Mouse (Mus musculus) large intestine, adult 2 months (tissue): ENCODE measurements at regions not wholly inside any gene's neighbourhood (a gene's known extent, or its start where the extent isn't known, plus 50 kb on each side); places are given as distances from the start of the nearest gene placed in this dataset.
A peak's percentile ranks its signal among the peaks of the same experiment; 100 is the strongest.

Experiments
- DNase-seq: peaks from one replicate; pipeline ENCODE4 v3.0.0-alpha.2; 2012; ENCODE audit warnings: low read depth, low spot score
- WGBS: fragments of 180-500 bp; shearing (Covaris S2); methylation state at CpG from one replicate; pipeline ENCODE4 v1.1.7; 2018; 5-methylcytosine and 5-hydroxymethylcytosine counted together

DNA sequence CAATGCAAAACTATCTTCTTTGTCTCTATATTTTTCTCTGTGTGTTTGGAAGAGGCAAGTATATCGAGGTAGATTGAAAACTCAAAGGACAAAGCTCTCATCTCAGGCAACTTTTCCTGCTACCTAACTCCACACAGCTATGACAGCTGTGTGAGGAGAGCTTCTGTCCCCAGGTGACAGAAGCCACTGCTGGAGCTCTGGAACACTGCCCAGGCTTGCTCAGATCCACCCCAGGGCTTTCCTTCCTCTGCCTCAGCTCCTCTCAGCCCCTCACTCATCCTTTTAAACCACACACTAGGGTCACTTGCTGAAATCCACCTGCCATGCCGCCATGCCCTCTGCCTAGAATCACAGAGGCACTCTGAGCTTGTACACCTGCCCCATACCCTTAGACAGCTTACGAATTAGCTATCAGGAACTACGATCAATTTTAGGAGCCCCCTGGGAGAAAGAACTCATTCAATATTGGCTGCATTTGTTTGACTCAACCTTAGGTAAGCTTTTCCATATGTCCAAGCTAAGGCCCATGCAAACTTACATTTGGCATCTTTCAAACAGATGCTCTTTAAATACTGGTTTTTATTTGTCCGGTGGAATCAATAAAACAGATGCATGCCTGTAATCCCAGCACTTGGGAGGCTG is 196.9 kb upstream of the Hnrnpa3 start:
- DNase-seq: no peak
- WGBS: 84% methylated on average over 5 of the region's 5 CpGs

- 75% methylated on average over 9 of the region's 9 CpGs for WGBS
- no peak for DNase-seq
These were observed 196.0 kb upstream of the Hnrnpa3 start for GRCm38 (mm10) chr2:75463091-75463490.

GRCm38 (mm10) chr2:75464429-75464828 is 194.6 kb upstream of the Hnrnpa3 start:
- 39% methylated on average over 2 of the region's 2 CpGs for WGBS

GRCm38 (mm10) chr2:75468851-75469250 is 190.2 kb upstream of the Hnrnpa3 start:
- WGBS: 64% methylated on average over 8 of the region's 8 CpGs
- DNase-seq: no peak

More at GRCm38 (mm10) chr2:75464429-75464828, 194.6 kb upstream of the Hnrnpa3 start:
- DNase-seq: no peak

DNA sequence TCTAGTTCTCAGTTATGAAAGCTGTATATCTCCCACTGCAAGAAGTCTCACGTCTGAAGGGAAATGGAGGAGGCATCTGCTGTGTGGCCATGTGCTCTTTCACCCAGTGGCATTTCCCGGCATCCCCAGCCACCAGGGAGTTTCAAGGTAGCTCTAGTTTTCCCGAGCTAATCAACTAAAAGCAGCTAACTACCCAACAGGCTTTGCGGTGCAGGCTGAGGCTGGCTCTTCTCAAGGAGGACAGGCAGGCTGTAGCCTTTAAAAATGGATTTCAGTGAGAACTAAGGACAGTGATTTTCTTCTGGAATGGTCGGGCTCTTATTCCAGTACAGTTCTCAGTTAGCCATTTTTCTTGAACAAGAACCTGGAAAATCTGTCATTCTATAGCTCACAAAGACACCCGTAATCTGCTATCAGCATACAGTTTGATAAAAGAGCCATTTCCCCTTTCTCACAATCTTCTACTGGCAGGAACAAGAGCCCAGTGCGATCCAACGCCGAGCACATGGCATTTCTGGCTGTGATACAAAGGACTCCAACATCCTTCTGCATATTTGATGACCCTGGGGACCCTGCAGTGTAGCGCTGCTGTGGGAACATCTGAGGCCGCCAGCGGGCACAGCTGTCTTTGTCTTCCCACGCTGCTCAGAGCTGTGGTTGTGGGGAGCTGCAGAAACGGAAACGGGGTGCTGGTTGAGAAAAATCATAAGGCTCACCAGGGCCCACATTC is 188.9 kb upstream of the Hnrnpa3 start:
- WGBS: 60% methylated on average over 15 of the region's 15 CpGs

GRCm38 (mm10) chr2:75470688-75471054 is 188.4 kb upstream of the Hnrnpa3 start:
- no peak for DNase-seq
- 68% methylated on average over 9 of the region's 9 CpGs for WGBS

More for the DNA sequence above, 188.9 kb upstream of the Hnrnpa3 start:
- no peak for DNase-seq

DNA sequence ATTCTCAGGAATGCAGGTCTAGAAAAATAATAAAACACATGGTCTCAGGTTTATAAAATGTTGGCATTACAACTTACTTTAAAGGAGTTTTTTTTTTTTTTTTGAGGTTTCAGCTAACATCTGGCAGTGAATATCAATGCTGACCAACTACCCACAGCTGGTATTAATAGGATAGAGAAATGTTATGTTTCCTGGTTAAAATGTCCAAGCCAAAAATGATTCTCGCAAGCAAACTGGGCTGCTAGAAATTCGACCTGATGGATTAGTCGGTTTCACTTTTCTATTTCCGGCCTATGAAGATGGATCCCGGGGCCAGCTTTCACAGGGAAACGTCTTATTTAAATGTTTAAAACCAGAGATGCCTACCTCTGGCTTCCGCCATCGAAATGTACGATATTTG is 186.6 kb upstream of the Hnrnpa3 start:
- DNase-seq: no peak
- 85% methylated on average over 9 of the region's 9 CpGs for WGBS

DNA sequence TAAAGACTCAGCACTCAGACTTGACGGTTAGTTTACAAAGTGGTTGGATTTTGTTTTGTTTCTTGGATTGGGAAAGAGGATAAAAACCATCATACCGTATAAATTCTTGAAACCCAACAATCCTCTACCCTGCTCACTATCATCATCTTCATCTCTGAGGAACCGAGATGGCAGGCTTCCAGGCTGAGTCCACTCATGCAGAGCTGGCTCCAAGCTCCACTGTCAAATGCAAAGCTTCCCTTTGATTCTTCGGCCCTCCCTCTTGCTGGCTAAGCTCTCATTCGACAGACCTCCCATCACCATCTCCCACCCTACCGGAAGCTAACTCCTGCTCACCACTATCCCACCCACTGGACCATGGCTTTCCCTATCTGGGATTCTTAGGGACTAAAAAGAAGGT is 184.6 kb upstream of the Hnrnpa3 start:
- DNase-seq: no peak
- WGBS: 66% methylated on average over 6 of the region's 6 CpGs

GRCm38 (mm10) chr2:75476350-75476749 is 182.7 kb upstream of the Hnrnpa3 start:
- WGBS: 26% methylated on average over 1 of the region's 1 CpGs
- DNase-seq: no peak

DNA sequence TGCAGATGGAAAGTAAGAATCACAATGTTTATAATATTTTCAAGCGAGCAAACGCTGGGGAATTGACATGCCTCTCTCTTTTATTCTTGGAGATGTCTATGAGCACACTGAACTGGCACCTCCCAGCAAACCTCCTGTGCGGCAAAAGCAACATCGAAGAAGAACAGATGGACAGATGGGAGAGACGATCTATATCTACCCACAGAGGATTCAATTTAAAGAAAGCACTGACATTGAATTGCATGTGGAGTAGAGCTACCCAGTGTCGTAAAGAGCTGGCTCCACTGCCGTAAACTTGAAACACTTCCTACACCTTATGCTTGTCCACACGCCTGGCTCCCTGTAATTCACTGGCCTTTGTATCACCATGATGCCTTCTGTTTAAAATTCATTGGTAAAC is 182.0 kb upstream of the Hnrnpa3 start:
- 68% methylated on average over 8 of the region's 8 CpGs for WGBS

GRCm38 (mm10) chr2:75479546-75479945 is 179.5 kb upstream of the Hnrnpa3 start:
- no peak for DNase-seq
- 89% methylated on average over 5 of the region's 5 CpGs for WGBS

More for the DNA sequence above, 182.0 kb upstream of the Hnrnpa3 start:
- DNase-seq: no peak

DNA sequence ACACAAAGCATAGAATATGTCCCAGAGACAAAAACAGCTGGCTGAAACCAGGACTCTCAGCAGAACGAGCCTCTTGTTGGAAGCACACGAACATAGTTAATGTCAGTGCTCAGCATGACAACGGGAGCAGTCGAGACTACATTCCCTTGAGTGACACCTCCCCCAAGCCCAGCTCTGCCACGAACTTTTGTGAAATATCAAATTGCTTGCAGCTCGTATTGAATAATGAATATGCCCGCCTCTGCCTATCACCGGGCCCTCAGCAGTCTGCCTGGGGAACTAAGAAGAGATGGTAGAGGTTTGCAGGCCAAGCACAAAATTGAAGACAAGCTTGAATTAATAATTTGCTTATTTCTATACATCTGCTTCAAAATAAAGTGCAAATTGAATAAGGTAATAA is 177.2 kb upstream of the Hnrnpa3 start:
- WGBS: 86% methylated on average over 8 of the region's 8 CpGs

GRCm38 (mm10) chr2:75482484-75482883 is 176.6 kb upstream of the Hnrnpa3 start:
- WGBS: 70% methylated on average over 2 of the region's 2 CpGs
- DNase-seq: no peak

More for the DNA sequence above, 177.2 kb upstream of the Hnrnpa3 start:
- DNase-seq: no peak

- WGBS: 38% methylated on average over 10 of the region's 10 CpGs
- DNase-seq: no peak
These were observed 174.1 kb upstream of the Hnrnpa3 start for GRCm38 (mm10) chr2:75484951-75485350.

DNA sequence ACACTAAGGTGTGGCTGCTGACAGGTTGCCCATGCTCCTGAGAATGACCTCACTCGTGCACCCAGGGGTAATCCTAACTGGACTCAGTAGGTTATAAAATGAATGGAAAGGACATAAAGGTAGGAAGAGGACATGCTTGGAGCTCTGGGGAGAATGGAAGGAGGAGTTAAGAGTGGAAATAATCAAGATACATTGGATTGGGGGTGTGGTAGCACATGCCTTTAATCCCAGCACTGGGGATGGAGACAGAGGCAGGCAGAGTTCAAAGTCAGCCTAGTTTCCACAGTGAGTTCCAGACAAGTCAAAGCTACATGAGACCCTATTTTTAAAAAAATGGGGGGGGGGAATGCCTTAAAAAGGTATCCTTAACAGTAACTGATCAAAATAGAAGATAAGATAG is 167.9 kb upstream of the Hnrnpa3 start:
- WGBS: 36% methylated on average over 1 of the region's 1 CpGs

DNA sequence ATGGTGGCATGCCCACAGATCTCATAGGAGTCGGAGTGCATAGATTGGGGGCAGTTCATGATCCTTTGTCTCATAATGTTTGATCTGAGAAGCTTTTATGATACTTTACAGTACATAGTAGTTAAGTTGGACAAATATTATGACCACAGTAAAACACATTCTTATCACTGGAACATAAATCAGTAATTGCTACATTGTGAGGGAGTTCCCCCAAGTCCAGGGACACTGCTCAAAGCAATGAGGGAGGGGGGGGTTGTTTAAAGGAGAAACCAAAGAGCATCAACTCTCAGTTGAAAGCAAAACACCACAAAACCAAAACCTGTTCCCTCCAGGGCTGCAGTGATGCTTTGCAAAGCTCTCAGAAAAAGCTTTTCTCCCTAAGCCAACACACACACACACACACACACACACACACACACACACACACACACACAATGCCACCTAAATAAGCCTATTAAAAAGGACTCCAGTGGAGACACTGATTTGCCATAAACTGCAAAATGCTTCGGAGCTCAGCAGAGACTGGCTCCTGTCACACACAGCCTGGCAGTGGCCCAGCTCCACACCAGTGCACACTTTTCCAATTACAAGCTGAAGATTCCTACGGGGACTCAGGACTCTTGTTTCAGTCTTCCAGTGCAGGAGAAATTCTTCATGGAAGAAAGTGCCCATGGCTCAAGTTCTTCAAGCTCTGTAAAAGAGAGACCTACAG is 167.1 kb upstream of the Hnrnpa3 start:
- 8% methylated on average over 3 of the region's 3 CpGs for WGBS

More for the DNA sequence above, 167.9 kb upstream of the Hnrnpa3 start:
- no peak for DNase-seq

GRCm38 (mm10) chr2:75492501-75492898 is 166.6 kb upstream of the Hnrnpa3 start:
- 43% methylated on average over 4 of the region's 4 CpGs for WGBS
- no peak for DNase-seq

More for the DNA sequence above, 167.1 kb upstream of the Hnrnpa3 start:
- DNase-seq: peak; percentile 18

GRCm38 (mm10) chr2:75496606-75497240 is 162.3 kb upstream of the Hnrnpa3 start:
- WGBS: 45% methylated on average over 5 of the region's 5 CpGs

DNA sequence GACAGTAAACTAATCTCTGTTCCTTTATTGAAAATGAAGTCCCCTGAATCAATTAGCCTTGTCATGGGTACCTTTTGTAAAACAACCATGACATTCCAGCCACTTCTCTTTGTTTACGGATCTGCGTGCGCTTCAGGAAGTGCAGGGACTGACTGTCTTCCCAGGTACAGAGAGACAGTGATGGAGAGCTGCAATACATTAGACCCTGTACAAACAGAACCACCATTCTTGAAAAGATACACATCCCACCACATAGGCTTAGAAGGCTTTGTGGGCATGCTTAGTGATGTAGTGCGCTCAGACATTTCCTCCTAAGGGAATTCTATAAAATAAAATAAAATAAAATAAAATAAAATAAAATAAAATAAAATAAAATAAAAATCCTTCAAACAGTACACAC is 148.8 kb upstream of the Hnrnpa3 start:
- 78% methylated on average over 4 of the region's 4 CpGs for WGBS

More at GRCm38 (mm10) chr2:75496606-75497240, 162.3 kb upstream of the Hnrnpa3 start:
- no peak for DNase-seq

More for the DNA sequence above, 148.8 kb upstream of the Hnrnpa3 start:
- no peak for DNase-seq
